Mouse (Mus musculus) thymus, adult 2 months (tissue): ENCODE results near the gene H2-Ab1.
"Not testable (repeated sequence)": the region's sequence is repeated elsewhere in the genome, so short reads cannot be mapped to it uniquely, and the experiment has no call there.

Experiments used
- CTCF ChIP-seq: fragments of 200-500 bp; IDR thresholded peaks from 2 replicates; pipeline ENCODE4 v1.5.1; 2012; ENCODE audit warnings: mild to moderate bottlenecking, control low read depth, low read length, moderate library complexity, borderline replicate concordance; ENCODE audit not compliant: control insufficient read depth, poor library complexity, insufficient read depth; ENCODE audit errors: extremely low read depth
- POLR2A ChIP-seq: fragments of 200-500 bp; IDR thresholded peaks from 2 replicates; pipeline ENCODE4 v1.6.1; 2012; ENCODE audit warnings: mild to moderate bottlenecking, low read length, control low read depth, moderate library complexity; ENCODE audit not compliant: control insufficient read depth, poor library complexity, insufficient read depth; ENCODE audit errors: extremely low read depth

GRCm38 (mm10) chr17:34230971-34231370 lies 26.5 kb upstream of the H2-Ab1 start:
- not testable (repeated sequence) for TF ChIP-seq POLR2A, CTCF
